Mouse (Mus musculus): ENCODE results near the gene Zbtb16. TPM values are rescaled to one million over a fixed set of nuclear protein-coding genes. Genes with fewer than 3 reads are reported as not detected.

The Zbtb16 gene
- total and polyA plus RNA-seq, 3 experiments = 0.04 to 0.72 TPM; not detected in 1

DNA sequence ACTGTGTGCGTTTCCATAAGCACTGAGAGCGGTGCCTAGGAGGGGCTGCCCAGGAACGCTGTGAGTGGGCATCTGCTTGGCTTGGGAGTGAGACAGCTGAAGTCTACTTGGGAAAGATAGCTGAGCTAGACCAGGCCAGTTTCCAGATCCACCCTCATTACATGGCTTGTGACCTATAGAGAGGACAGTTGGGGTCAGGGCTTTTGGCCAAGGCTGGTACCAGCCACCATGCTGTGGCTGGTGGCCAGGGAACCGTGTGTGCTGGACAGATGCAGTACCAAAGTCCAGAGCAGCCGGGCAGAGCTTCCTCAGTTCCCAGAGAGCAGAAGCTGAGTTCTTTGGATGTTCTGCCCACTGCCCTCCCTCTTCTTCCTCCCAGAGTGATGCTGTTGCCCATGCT lies 223.5 kb downstream of the Zbtb16 start:
- no peaks in the 10 kb centered on the region for H3K79me2 ChIP-seq (ENCODE audit: control insufficient read depth, insufficient read depth, low read length, poor library complexity)
- H3K4me3 ChIP-seq (ENCODE audit: control insufficient read depth in 1 of 2, insufficient read depth in 1 of 2, low read depth in 2 of 2, low read length in 2 of 2) = no peak overlapping the region
- no peak for DNase-seq (ENCODE audit: low read depth, low spot score)
- H3K4me1 ChIP-seq (ENCODE audit: control insufficient read depth in 1 of 2, insufficient read depth in 2 of 2, low read length in 2 of 2) = no peaks in the 10 kb centered on the region
- H3K27me3 ChIP-seq (ENCODE audit: control insufficient read depth in 1 of 2, insufficient read depth in 2 of 2, low read length in 2 of 2) = peaks cover 0 to under 1% of the 10 kb centered on the region in 2 experiments; a peak in 1 of 4 replicates
- no peak overlapping the region for H3K27ac ChIP-seq (ENCODE audit: control insufficient read depth, low read depth, low read length)
- no peak overlapping the region for H3K9ac ChIP-seq (ENCODE audit: control insufficient read depth, low read depth, low read length, poor library complexity, severe bottlenecking)
- H3K36me3 ChIP-seq (ENCODE audit: control insufficient read depth in 1 of 2, insufficient read depth in 2 of 2, low read length in 2 of 2) = no peaks in the 10 kb centered on the region
- TF ChIP-seq JUND (IDR thresholded peaks at IDR 0.05; ENCODE audit: low read depth, low read length) (no peak), RAD21 (IDR thresholded peaks at IDR 0.05; ENCODE audit: low read depth, low read length) (no peak), POLR2AphosphoS5 (IDR thresholded peaks at IDR 0.05; ENCODE audit: borderline replicate concordance, low read depth, low read length) (no peak), NRF1 (IDR thresholded peaks at IDR 0.05; ENCODE audit: insufficient read depth, low read depth, low read length, poor library complexity, severe bottlenecking) (no peak), E2F4 (IDR thresholded peaks at IDR 0.05; ENCODE audit: borderline replicate concordance, low read depth, low read length) (no peak)
- no peaks in the 10 kb centered on the region for H3K9me3 ChIP-seq (replicated peaks; ENCODE audit: insufficient read depth, low read length)

DNA sequence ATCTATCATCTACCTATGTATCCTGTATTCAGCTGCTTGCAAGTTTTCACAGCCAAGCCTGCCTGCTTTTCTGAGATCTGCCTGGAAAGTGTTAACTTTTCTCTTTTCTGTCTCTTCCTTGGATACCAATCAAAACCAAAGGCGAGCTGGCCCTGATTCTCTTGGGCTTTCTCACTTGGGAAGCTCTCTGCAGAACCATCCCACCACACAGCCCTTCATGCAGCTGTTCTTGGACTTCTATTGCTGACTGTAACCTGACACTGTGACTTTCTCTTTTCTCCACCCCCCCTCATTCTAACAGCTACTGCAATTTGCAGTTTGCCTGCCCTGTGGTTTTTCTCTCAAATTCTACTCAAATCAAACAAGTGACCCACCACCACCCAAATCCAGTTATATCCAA lies 225.0 kb downstream of the Zbtb16 start:
- H3K9ac ChIP-seq (ENCODE audit: control insufficient read depth, low read depth, low read length, poor library complexity, severe bottlenecking) = no peak overlapping the region
- H3K4me1 ChIP-seq (ENCODE audit: control insufficient read depth in 1 of 2, insufficient read depth in 2 of 2, low read length in 2 of 2) = no peaks in the 10 kb centered on the region
- TF ChIP-seq RAD21 (IDR thresholded peaks at IDR 0.05; ENCODE audit: low read depth, low read length) (no peak), UBTF (IDR thresholded peaks at IDR 0.05; ENCODE audit: borderline replicate concordance, insufficient read depth, low read depth, low read length) (no peak), ZC3H11A (IDR thresholded peaks at IDR 0.05; ENCODE audit: low read depth, low read length) (no peak)
- no peaks in the 10 kb centered on the region for H3K9me3 ChIP-seq (replicated peaks; ENCODE audit: insufficient read depth, low read length)
- H3K4me3 ChIP-seq (ENCODE audit: control insufficient read depth in 1 of 2, insufficient read depth in 1 of 2, low read depth in 2 of 2, low read length in 2 of 2) = no peak overlapping the region
- no peaks in the 10 kb centered on the region for H3K79me2 ChIP-seq (ENCODE audit: control insufficient read depth, insufficient read depth, low read length, poor library complexity)
- H3K27me3 ChIP-seq (ENCODE audit: control insufficient read depth in 1 of 2, insufficient read depth in 2 of 2, low read length in 2 of 2) = peaks cover 0 to 4% of the 10 kb centered on the region in 2 experiments; a peak in 3 of 4 replicates
- H3K36me3 ChIP-seq (ENCODE audit: control insufficient read depth in 1 of 2, insufficient read depth in 2 of 2, low read length in 2 of 2) = no peaks in the 10 kb centered on the region
- no peak for DNase-seq (ENCODE audit: low read depth, low spot score)
- no peak overlapping the region for H3K27ac ChIP-seq (ENCODE audit: control insufficient read depth, low read depth, low read length)

DNA sequence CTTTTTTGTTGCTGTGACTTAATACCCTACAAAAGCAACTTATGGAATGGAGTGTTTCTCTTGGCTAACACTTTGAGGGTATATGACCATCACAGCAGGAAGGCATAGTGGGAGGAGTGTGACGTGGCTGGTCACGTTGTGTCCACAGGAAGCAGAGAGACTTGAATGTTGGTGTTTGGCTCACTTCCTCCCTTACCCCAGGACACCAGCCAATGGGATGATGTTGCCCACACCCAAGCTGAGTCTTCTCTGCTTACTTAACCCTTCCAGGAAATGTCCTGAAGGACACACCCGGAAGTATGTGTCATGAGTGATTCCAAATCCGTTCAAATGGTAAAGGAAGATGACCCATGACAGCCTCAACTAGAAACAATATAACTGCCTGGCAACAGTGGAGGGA lies 226.3 kb downstream of the Zbtb16 start:
- Histone ChIP-seq H3K9me3 (replicated peaks; ENCODE audit: insufficient read depth, low read length) (no peaks in the 10 kb centered on the region), H3K36me3 (ENCODE audit: control insufficient read depth in 1 of 2, insufficient read depth in 2 of 2, low read length in 2 of 2) (no peaks in the 10 kb centered on the region)
- no peak for TF ChIP-seq BHLHE40 (IDR thresholded peaks at IDR 0.05; ENCODE audit: borderline replicate concordance, low read depth, low read length)
- no peak for TF ChIP-seq POLR2AphosphoS5 (IDR thresholded peaks at IDR 0.05; ENCODE audit: borderline replicate concordance, low read depth, low read length)
- no peak for TF ChIP-seq GABPA (IDR thresholded peaks at IDR 0.05; ENCODE audit: low read depth, low read length)
- TF ChIP-seq NRF1 (IDR thresholded peaks at IDR 0.05; ENCODE audit: insufficient read depth, low read depth, low read length, poor library complexity, severe bottlenecking) = no peak
- TF ChIP-seq ETS1 (IDR thresholded peaks at IDR 0.05; ENCODE audit: low read depth, low read length) = no peak
- no peak for TF ChIP-seq NELFE (IDR thresholded peaks at IDR 0.05; ENCODE audit: low read depth, low read length)
- TF ChIP-seq JUND (IDR thresholded peaks at IDR 0.05; ENCODE audit: low read depth, low read length) = no peak
- no peak for TF ChIP-seq TCF12 (IDR thresholded peaks at IDR 0.05; ENCODE audit: low read depth, low read length)
- no peak for TF ChIP-seq TBP (IDR thresholded peaks at IDR 0.05; ENCODE audit: low read depth, low read length)
- TF ChIP-seq USF2 (IDR thresholded peaks at IDR 0.05; ENCODE audit: borderline replicate concordance in 1 of 2, insufficient read depth in 1 of 2, low read depth in 1 of 2, low read length in 2 of 2) = no peak
- no peak for TF ChIP-seq ZC3H11A (IDR thresholded peaks at IDR 0.05; ENCODE audit: low read depth, low read length)
- no peak for TF ChIP-seq POLR2AphosphoS2 (IDR thresholded peaks at IDR 0.05; ENCODE audit: low read length)
- no peak for TF ChIP-seq TAL1 (IDR thresholded peaks at IDR 0.05; ENCODE audit: low read length)
- no peak for TF ChIP-seq ZMIZ1 (IDR thresholded peaks at IDR 0.05; ENCODE audit: low read depth, low read length)

More for the DNA sequence above, 226.3 kb downstream of the Zbtb16 start:
- DNase-seq (ENCODE audit: low read depth, low spot score) = no peak
- no peaks in the 10 kb centered on the region for H3K4me1 ChIP-seq (ENCODE audit: control insufficient read depth in 1 of 2, insufficient read depth in 2 of 2, low read length in 2 of 2)
- no peak overlapping the region for H3K9ac ChIP-seq (ENCODE audit: control insufficient read depth, low read depth, low read length, poor library complexity, severe bottlenecking)
- no peaks in the 10 kb centered on the region for H3K79me2 ChIP-seq (ENCODE audit: control insufficient read depth, insufficient read depth, low read length, poor library complexity)
- H3K27me3 ChIP-seq (ENCODE audit: control insufficient read depth in 1 of 2, insufficient read depth in 2 of 2, low read length in 2 of 2) = peaks cover 0 to 7% of the 10 kb centered on the region in 2 experiments; a peak in 3 of 4 replicates
- H3K4me3 ChIP-seq (ENCODE audit: control insufficient read depth in 1 of 2, insufficient read depth in 1 of 2, low read depth in 2 of 2, low read length in 2 of 2) = no peak overlapping the region
- no peak overlapping the region for H3K27ac ChIP-seq (ENCODE audit: control insufficient read depth, low read depth, low read length)
